Mouse (Mus musculus): ENCODE data around the gene Gkap1.

Gene Gkap1

DNA sequence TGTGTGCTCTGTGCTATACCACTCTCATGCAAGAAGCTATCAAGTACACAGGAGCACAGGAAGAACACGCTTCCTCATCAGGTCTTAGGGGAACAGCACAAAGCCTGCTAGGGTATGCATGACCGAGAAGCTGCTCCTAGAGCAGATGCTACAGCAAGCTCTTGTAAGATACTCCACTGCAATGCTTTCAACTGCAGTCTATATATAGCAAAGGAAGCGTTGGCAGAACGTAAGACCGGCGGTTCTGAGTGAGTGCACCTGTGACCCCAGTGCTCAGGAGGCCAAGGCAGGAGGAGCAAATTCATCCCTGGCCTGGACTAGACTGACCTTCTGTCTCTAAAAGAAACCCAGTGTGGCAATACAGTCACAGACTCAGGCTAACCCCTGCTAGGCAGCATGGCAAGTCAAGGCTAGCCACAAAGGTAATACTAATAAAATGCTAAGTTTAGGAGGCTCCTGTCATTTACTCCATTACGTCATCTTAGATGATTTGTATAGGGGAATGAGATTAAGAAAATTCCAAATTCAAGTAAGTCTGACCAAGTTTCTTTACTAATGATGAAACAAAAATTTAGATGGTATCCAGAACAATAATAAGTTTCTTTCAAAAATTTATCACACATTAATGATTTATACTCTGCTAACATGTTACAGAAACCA lies 77.4 kb downstream of the Gkap1 start:
- no peak for DNase-seq

DNA sequence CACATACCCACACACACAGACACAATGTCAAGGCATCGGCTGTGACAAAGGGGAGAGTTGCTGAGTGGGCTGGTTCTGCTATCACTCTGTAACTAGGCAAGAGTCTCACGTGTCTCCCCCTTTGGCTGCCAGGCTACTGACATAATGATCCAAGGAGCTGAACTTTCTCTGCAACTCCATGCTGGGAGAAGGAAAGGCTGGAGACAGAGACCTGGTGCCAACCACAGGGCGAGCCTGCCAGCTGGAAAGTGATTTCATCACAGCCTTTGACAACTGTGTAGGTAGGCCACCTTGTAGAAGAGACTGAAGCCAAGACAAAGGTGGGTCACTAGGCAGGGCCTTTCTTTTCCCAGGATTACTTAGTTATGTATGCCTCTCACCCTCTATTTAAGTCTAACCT lies 78.3 kb downstream of the Gkap1 start:
- no peak for DNase-seq

DNA sequence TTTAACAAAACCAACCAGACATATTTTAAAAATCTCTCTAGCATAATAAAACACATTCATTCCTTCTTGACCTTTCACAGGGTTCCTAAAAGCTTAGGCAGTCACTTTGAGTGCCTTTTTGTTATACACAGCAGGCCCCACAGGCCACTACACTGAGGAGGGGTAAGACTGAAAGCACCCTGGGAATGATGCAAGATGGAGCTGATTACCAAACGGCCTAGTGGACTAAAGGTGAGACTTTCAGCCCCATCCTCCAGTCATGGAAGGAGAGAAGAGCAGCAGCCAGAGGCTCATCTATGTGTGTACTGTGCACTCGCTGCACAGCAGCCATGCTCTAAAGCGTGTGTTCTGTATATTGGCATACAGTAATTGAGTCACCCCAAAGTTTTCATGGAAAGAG lies 80.6 kb downstream of the Gkap1 start:
- DNase-seq: no peak

DNA sequence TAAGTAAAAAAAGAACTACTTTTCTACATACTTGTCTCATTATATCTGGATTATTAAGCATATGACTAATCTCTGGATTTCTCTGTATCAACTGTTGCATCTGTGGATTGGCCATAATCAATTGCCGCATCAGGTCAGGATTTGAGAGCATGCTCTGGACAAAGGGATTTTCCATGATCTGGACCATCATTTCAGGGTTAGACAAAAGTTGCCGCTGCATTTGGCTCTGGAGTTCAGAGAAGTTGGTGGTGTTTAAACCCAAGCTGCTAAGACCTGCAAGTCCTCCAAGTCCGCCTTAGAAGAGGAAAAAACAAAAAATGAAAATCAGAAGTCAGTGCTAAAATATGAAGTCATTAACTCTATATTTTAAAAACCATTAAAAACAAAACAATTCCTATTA lies 82.3 kb downstream of the Gkap1 start:
- DNase-seq: no peak

DNA sequence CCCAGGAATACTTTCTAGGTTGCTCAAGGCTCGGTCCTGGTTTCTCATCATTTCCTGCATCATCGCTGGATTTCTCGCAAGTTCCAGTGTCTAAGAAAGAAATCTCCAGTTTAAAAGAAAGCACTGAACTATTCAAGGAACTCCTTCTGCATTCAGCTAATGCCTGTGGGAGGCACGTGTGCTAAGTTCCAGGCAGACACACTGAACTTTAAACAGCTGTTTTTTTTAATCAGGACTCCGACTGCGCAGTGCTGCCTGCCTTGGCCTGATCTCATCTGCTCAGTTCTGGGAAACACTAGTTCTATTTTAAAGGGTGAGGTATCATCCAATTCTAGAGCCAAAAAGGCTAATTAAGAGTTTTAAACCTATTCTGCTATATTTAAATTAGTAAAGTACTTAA lies 83.4 kb downstream of the Gkap1 start:
- no peak for DNase-seq

DNA sequence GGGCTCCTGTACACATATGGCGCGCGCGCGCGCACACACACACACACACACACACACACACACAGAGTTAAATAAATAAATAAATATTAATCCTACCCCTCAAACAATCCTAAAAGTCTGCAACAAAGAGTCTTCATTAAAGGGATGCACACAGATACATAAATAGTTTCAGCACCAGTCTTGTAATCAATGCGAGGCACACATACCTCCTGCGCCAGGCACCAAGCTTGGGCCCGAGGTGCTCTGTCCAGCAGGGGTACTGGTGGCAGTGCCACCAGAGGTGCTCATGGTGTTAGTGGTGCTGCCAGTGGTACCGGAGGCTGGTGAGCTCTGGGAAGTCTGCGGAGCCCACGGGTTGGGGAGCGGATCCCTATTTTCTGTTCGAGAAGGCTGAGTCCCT lies 84.0 kb downstream of the Gkap1 start:
- no peak for DNase-seq

DNA sequence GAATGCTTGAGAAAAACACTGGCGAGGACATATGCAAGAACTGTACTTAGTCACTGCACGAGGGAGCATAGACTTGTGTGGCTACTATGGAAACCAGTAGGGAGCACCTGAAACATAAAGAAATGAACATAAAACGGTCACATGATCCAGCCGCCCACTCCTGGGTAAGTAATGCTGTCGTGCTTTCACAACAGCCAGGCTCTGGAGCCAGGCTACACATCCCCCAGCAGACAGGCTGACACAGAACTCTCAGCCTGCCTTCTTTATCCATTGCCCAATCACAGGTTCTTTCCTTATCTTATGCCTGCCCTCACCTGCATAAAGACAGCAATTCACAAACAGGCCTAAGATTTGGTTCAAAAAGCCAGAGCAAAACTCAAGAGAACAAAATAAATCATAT lies 86.0 kb downstream of the Gkap1 start:
- DNase-seq: no peak

DNA sequence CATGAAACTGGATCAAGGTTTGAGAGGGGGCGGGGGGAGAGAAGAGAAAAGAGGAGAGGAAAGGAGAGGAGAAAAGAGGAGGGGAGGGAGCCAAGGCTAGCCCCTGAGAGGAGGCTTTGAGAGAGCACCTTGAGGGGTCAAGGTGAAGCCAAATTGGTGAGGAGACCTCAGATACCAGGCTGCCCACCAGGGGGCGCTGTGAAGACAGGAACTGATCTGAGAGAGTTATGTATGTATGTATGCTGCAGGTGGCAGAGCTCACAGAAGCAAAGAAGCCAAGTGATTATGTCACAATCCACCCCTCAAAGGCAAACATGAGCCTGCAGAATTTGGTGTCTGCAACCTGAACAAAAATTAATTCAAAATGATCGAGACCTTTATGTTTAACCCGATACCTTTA lies 87.1 kb downstream of the Gkap1 start:
- DNase-seq: peak; percentile 93 to 96

DNA sequence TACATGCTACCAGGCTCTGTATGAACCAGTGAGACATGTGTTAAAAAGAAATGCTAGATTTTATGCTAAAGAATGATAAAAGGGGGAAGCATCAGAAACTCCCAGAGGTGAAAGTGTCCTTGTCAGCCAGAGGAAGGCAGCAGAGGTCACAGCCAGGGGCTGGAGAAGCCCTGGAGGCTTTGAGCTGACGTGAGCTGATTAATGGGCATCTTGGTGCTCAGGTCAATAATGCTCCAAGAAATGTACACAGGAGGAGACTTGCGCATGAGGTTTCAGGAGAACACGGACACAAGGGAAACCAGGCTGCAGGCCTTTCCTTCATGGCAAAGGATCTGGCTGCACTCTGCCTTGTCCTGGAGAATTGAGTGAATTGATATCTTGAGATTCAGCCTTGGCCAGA lies 87.7 kb downstream of the Gkap1 start:
- no peak for DNase-seq

DNA sequence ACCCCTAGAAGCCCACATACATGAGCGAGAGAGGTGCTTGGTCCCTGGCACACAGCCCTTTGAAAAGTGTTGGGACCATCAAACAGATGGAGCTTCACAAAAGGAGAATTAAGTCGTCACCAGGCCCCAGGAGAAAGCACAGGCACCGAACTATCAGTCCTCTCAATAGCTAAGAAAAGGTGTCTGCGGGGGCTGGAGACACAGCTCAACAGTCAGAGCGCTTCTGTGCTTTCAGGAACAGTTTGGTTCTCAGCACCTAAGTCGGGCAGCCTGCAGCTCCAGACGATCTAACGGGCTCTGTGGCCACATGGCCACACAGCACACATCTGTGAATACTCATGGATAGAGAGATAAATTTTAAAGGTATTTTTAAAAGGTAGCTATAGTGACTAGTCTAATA lies 89.2 kb downstream of the Gkap1 start:
- DNase-seq: no peak

DNA sequence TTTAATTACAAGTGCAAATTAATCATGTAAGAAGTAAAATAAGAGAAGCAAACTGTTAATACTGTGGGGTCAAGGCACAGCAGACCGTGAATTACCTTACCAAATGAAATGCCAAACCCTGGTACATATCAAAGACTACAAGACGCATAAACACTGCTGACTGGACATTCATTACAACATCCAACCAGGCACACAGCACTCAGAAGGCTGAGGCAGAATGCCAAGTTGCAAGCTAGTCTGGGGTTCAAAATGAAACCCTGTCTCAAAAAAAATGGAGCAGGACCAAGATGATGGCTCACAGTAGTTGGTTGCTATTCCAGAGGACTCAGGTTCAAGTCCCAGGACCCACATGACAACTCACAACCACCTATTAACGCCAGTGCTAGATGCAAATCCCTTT lies 91.4 kb downstream of the Gkap1 start:
- no peak for DNase-seq

Measured in cerebellum, postnatal 25 days (tissue).